Mouse (Mus musculus) C2C12 (cell line): ENCODE data around the gene Prss53. TPM values are rescaled to one million over a fixed set of nuclear protein-coding genes. Genes with fewer than 3 reads are reported as not detected.

ENCODE experiments used
- H3K27me3 ChIP-seq: one replicate; pipeline ENCODE4 v1.6.1; 2011; ENCODE audit not compliant: control insufficient read depth, insufficient read depth, insufficient read length
- H3K36me3 ChIP-seq: one replicate; pipeline ENCODE4 v1.6.1; 2011; ENCODE audit not compliant: control insufficient read depth, insufficient read depth
- H3K4me3 ChIP-seq: one replicate; pipeline ENCODE4 v1.5.1; 2011; ENCODE audit warnings: mild to moderate bottlenecking, control low read depth; ENCODE audit not compliant: poor library complexity, insufficient read depth, severe bottlenecking
- H3K79me2 ChIP-seq: one replicate; pipeline ENCODE4 v1.6.1; 2011; ENCODE audit not compliant: control insufficient read depth, insufficient read depth
- H3K79me3 ChIP-seq: one replicate; pipeline ENCODE4 v1.6.1; 2011; ENCODE audit warnings: low read depth, control low read depth
- H3ac ChIP-seq: one replicate; pipeline ENCODE3; 2011; ENCODE audit warnings: low read depth; ENCODE audit not compliant: control insufficient read depth, insufficient read length
- CEBPB ChIP-seq: IDR thresholded peaks from one replicate; pipeline ENCODE4 v1.6.1; 2011; ENCODE audit warnings: low read depth, mild to moderate bottlenecking, control low read depth, moderate library complexity
- CTCF ChIP-seq: IDR thresholded peaks from one replicate; pipeline ENCODE4 v1.5.1; 2011; ENCODE audit not compliant: control insufficient read depth, insufficient read depth, insufficient read length
- FOSL1 ChIP-seq: IDR thresholded peaks from one replicate; pipeline ENCODE4 v1.8.0; 2011; ENCODE audit warnings: mild to moderate bottlenecking, low read length; ENCODE audit not compliant: poor library complexity, insufficient read depth, severe bottlenecking
- MAX ChIP-seq: IDR thresholded peaks from one replicate; pipeline ENCODE4 v1.6.1; 2011; ENCODE audit warnings: mild to moderate bottlenecking, control low read depth
- MYOD1 ChIP-seq: IDR thresholded peaks from one replicate; pipeline ENCODE4 v1.6.1; 2011; ENCODE audit warnings: low read depth; ENCODE audit not compliant: control insufficient read depth, insufficient read length
- MYOG ChIP-seq: IDR thresholded peaks from one replicate; pipeline ENCODE4 v1.6.1; 2011; ENCODE audit not compliant: control insufficient read depth, insufficient read length; ENCODE audit errors: extremely low read depth
- USF1 ChIP-seq: IDR thresholded peaks from one replicate; pipeline ENCODE4 v1.6.1; 2011; ENCODE audit warnings: low read depth, mild to moderate bottlenecking, control low read depth, moderate library complexity
- polyA plus RNA-seq: library from polyadenylated mRNA; unstranded; fragments of >200 nt; fragmentation: generic; extraction: Trizol; gene quantifications from one replicate; pipeline ENCODE4 v1.2.1, GENCODE M21; 2012; ENCODE audit warnings: missing spikeins

Prss53 gene
- polyA plus RNA-seq, 1 experiment, result 0.50 TPM

DNA sequence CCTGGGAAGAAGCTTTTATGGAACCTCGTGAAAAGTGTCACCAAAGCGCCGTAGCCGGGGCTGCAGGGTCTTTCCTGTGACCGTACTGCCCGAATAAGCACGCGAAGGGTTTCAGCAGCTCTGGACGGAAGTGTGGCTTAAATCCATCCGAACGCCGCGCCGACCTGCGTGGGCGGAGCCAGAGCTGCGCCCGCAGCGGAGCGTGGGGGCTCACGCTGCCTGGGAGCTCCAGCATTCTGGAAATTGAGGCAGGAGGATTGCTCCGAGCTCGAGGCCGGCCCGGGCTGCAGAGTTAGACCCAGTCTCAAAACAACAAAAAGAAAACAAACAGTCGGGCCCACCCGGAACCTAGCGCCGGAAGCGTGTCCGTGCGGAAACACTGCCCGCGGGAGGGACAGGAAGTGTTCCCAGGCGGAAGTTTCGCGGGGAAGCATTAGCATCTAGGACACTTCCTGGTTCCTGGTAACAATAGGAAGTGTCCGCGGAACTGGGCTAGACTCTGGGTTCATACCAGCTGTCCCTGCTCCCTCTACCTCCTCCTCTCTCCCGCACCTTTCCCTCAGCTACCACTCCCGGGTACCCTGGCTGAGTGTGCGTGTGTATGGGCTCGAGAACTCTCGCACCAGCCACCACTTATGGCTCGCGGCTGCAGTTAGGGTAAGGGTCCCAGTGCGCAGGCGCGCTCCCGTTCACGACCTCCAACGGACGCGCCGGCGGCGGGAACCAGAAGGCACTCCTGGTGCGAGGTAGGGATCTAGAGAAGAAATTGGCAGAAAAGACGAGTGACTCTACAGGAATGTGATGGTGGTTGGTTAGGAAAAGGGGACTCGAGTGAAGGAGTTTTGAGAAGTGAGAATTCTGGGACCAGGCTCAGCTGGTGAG is 14.1 kb downstream of the Prss53 start, which contains the start of gene Zfp668:
Gene Zfp668, minus strand, starts transcription at position 362 of the 882 bp plus-strand sequence.
- Histone ChIP-seq H3K79me2 (peaks cover 91% of the 10 kb centered on the region), H3ac (peak within 1 kb of the TSS; percentile 85), H3K4me3 (peak within 1 kb of the TSS; percentile 75), H3K36me3 (peaks cover 38% of the 10 kb centered on the region), H3K27me3 (no peaks in the 10 kb centered on the region), H3K79me3 (peaks cover 58% of the 10 kb centered on the region)
- no peak for TF ChIP-seq CEBPB
- TF ChIP-seq FOSL1, result no peak
- TF ChIP-seq MAX, result no peak
- TF ChIP-seq USF1, result no peak

DNA sequence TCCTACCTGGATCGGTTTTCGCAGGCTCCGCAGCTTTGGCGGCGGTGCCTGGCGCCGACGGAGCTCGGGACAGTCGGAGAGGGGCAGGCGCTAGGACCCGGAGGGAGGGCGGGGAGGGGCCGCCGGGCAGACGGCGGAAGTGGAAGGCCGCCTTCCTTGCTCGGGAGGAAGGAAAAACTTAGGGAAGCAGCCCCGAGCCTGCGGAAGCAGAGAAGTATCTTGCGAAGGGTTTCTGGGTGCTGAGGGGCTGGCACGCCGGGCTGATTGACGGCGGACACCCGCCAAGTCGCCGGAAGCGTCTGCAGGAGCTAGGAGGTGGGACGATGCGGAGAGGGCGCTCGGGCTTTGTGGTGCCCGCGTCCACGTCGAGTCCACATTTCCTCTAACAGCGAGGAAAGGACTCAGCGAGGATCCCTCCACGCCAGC is 14.7 kb downstream of the Prss53 start, which contains the start of gene Zfp646:
Gene Zfp646, plus strand, starts transcription at position 181 of the 426 bp plus-strand sequence.
- Histone ChIP-seq H3ac (peak within 1 kb of the TSS; percentile 85), H3K79me2 (peaks cover 91% of the 10 kb centered on the region), H3K79me3 (peaks cover 61% of the 10 kb centered on the region), H3K27me3 (no peaks in the 10 kb centered on the region), H3K4me3 (peak within 1 kb of the TSS; percentile 75), H3K36me3 (peaks cover 36% of the 10 kb centered on the region)
- TF ChIP-seq MAX (no peak), FOSL1 (no peak), MYOG (no peak), USF1 (no peak), CTCF (no peak), CEBPB (no peak), MYOD1 (no peak)

DNA sequence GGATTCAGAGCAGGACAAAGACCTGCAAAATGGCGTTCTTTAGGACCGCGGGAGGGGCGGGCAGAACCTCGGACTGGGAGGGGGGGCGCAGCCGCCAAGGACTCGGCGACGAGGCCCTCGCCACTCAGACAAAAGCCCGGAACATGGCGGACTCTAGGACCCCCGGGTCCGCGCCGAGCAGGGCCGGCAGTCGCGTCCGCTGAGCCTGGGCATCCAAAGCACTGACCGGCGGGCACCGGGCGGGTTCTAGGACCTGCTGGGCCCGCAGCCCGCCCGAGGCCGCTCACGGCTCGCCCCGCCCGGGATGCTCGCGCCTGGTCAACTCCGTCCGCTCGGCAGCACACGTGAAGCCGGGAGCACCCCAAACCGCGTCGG is 15.2 kb downstream of the Prss53 start:
- no peak for TF ChIP-seq CEBPB
- no peak for TF ChIP-seq CTCF
- TF ChIP-seq FOSL1, result no peak
- TF ChIP-seq MYOG, result no peak
- TF ChIP-seq USF1, result no peak
- no peak for TF ChIP-seq MAX
- TF ChIP-seq MYOD1, result no peak

DNA sequence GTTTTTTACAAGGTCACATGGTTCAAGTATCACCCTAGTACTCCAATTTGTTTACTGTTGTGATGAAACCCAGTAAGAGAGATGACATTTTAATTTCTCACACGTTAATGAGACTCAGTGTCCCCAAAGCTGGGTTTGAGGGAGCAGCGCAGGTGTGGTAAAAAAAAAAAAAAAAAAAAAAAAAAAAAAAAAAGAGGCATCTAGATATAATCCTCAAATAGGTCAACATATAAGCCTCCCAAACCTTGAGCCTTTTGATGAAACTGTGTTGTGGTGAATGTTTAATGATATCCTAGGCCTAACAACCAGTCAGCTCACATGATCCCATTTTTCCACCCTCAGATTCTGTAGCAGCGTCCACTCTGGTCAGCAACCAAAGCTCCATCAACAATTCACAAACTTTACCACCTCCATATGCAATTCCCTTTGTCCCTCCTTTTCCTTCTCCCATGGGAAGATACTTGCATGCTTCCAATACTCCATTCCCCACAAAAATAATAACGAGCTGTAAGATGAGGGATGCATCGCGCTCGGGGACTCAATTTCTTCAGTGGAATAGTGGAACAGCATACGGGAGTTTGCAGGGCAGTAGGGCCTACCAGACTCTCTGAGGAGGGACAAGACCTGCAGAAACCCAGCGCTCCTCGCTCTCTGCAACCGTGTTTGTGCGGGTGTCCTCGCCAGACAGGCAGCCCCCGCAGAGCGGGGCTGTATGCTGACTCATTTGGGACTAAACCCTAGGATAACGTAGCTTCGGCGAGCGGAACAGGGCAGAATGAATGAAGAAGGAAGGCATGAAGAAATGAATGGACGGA is 15.8 kb downstream of the Prss53 start:
- Histone ChIP-seq H3K4me3 (peak overlapping the region; percentile 75), H3K79me3 (peaks cover 64% of the 10 kb centered on the region), H3ac (peak overlapping the region; percentile 73), H3K36me3 (peaks cover 33% of the 10 kb centered on the region), H3K79me2 (peaks cover 90% of the 10 kb centered on the region), H3K27me3 (no peaks in the 10 kb centered on the region)
- TF ChIP-seq MAX, result no peak
- no peak for TF ChIP-seq CEBPB
- TF ChIP-seq CTCF, result no peak
- TF ChIP-seq USF1, result no peak
- TF ChIP-seq FOSL1, result no peak
- TF ChIP-seq MYOD1, result no peak
- no peak for TF ChIP-seq MYOG

More for the DNA sequence above, 15.2 kb downstream of the Prss53 start:
- Histone ChIP-seq H3K79me3 (peaks cover 64% of the 10 kb centered on the region), H3K4me3 (peak overlapping the region; percentile 75), H3K27me3 (no peaks in the 10 kb centered on the region), H3K79me2 (peaks cover 90% of the 10 kb centered on the region), H3ac (peak overlapping the region; percentile 73), H3K36me3 (peaks cover 34% of the 10 kb centered on the region)

DNA sequence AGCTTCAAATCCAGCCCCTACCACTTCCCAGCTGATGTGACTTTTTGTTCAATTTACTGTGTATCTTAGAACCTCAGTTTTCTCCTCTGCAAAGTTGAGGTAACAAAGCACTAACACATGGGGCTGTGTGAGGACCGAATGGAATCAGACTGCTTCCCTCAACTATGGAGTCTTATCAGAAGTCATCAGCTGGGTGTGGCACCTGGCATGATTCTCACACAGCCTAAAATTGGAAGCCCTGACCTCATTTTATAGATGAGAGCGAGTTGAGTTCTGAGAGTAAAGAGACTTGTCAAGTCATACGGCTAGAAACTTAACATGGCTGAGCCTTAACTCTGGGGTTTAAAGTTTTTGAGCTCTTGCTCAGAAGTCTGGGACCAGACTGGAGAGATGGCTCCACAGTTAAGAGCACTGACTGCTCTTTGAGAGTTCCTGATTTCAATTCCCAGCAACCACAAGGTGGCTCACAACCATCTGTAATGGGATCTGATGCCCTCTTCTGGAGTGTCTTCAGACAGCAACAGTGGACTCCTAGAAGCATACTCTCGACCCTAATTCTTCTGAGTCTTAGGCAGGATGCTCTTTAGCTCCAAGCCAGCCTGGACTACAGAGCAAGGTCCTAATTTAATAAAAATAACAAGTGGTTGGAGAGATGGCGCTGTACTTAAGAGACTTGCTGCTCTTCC is 20.5 kb downstream of the Prss53 start:
- no peak overlapping the region for H3ac ChIP-seq
- H3K79me2 ChIP-seq, result peaks cover 71% of the 10 kb centered on the region
- peaks cover 42% of the 10 kb centered on the region for H3K36me3 ChIP-seq
- H3K27me3 ChIP-seq, result no peaks in the 10 kb centered on the region
- H3K79me3 ChIP-seq, result peaks cover 46% of the 10 kb centered on the region
- no peak for TF ChIP-seq USF1
- no peak overlapping the region for H3K4me3 ChIP-seq
